Mouse (Mus musculus) small intestine, adult 2 months (tissue): Measurements from ENCODE around the gene Gm21190.
"Not testable (repeated sequence)": the region's sequence is repeated elsewhere in the genome, so short reads cannot be mapped to it uniquely, and the experiment has no call there.

Experiments
- CTCF ChIP-seq: fragments of 200-500 bp; IDR thresholded peaks from 2 replicates; pipeline ENCODE4 v1.5.1; 2012; ENCODE audit warnings: low read depth, mild to moderate bottlenecking, control low read depth, inconsistent platforms, low read length, moderate library complexity, mixed read lengths; ENCODE audit not compliant: insufficient replicate concordance, insufficient read length; ENCODE audit errors: extremely low read depth
- POLR2A ChIP-seq: fragments of 200-500 bp; IDR thresholded peaks from 2 replicates; pipeline ENCODE4 v1.6.1; 2012; ENCODE audit warnings: low read depth, mild to moderate bottlenecking, control low read depth, inconsistent platforms, low read length, moderate library complexity

DNA sequence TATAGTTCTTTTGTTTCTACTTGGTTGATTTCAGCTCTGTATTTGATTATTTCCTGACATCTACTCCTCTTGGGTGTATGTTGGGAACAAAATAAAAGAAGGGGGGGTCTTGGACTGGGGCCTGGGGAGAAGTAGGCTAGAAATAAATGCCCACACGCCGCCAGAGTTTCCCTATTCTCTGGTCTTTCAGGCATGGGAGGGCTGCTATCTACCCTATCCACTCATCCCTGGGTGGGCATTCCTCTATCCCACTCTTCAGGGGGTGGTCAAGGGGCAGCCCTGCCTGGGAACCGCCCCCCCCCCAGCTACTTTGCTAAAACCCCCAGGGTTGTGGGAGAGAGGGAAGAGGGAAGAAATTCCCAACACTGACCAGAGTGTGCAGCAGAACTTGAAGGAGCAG lies 16.8 kb downstream of the Gm21190 start:
- not testable (repeated sequence) for TF ChIP-seq CTCF, POLR2A
